Mouse (Mus musculus) embryonic facial prominence, embryonic 12.5 days (tissue): ENCODE results near the gene Nfkbia. TPM values are rescaled to one million over a fixed set of nuclear protein-coding genes. Genes with fewer than 3 reads are reported as not detected.

Experiments used
- ATAC-seq: fragments of 200-750 bp; cut with Nextera tagmentation; 2 replicates; pipeline ENCODE4 v1.8.0; 2017; ENCODE audit not compliant: insufficient number of reproducible peaks, insufficient read depth, low FRiP score, low TSS enrichment
- H3K27ac ChIP-seq: fragments of 300-500 bp; sonication (generic); 2 replicates; pipeline ENCODE4 v1.5.1; 2016; ENCODE audit warnings: mild to moderate bottlenecking
- H3K27me3 ChIP-seq: fragments of 300-500 bp; sonication (generic); 2 replicates; pipeline ENCODE4 v1.6.1; 2016; ENCODE audit warnings: mild to moderate bottlenecking, moderate library complexity
- H3K36me3 ChIP-seq: fragments of 300-500 bp; sonication (generic); 2 replicates; pipeline ENCODE4 v1.6.1; 2016; ENCODE audit warnings: mild to moderate bottlenecking
- H3K4me1 ChIP-seq: fragments of 300-500 bp; sonication (generic); 2 replicates; pipeline ENCODE4 v1.6.1; 2016
- H3K4me2 ChIP-seq: fragments of 300-500 bp; sonication (generic); replicated peaks from 2 replicates; pipeline ENCODE4 v1.6.1; 2016; ENCODE audit warnings: mild to moderate bottlenecking, moderate library complexity
- H3K4me3 ChIP-seq: fragments of 300-500 bp; sonication (generic); 2 replicates; pipeline ENCODE4 v1.5.1; 2016; ENCODE audit warnings: mild to moderate bottlenecking
- H3K9ac ChIP-seq: fragments of 300-500 bp; sonication (generic); 2 replicates; pipeline ENCODE4 v1.6.1; 2016; ENCODE audit warnings: mild to moderate bottlenecking, moderate library complexity
- H3K9me3 ChIP-seq: fragments of 300-500 bp; sonication (generic); 2 replicates; pipeline ENCODE4 v1.6.1; 2016; ENCODE audit warnings: mild to moderate bottlenecking, moderate library complexity
- WGBS: fragments of 180-500 bp; shearing (Covaris S2); methylation state at CpG from one replicate; pipeline ENCODE4 v1.1.7; 2016; 5-methylcytosine and 5-hydroxymethylcytosine counted together
- polyA plus RNA-seq: library from polyadenylated mRNA; unstranded; fragments of >200 nt; fragmentation: Nextera tagmentation; extraction: Ambion mirVana; gene quantifications from 2 replicates; pipeline ENCODE4 v1.2.1, GENCODE M21; 2016

Nfkbia gene
- polyA plus RNA-seq, 1 experiment from 2014 or later = 78.3 TPM

DNA sequence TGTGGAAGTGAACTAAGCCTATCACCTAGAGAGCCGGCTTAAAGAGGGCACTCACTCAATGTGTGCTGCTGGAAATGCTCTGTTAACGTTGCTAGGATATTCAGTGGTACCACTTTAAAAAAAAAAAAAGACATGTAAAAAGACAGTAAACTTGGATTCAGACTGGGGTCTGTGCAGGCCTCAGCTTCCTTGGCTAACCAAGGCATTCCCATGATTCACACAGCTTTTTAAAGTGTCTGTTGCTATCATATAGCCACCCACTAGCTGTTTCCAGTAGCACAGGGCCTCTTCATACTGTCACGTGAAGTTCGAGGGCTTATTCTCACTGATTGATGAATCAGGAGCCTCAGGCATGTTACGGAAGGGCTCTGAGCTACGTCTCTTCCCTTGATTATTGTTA lies 30.0 kb downstream of the Nfkbia start:
- 70% methylated on average over 6 of the region's 6 CpGs for WGBS
- no peak overlapping the region for H3K9ac ChIP-seq
- peaks cover 43% of the 10 kb centered on the region for H3K4me1 ChIP-seq
- H3K4me2 ChIP-seq = no peak overlapping the region
- H3K4me3 ChIP-seq = no peak overlapping the region
- ATAC-seq = no peak
- peak overlapping the region; percentile 59; the same call in 1 of the 2 replicates for H3K27ac ChIP-seq
- H3K27me3 ChIP-seq = no peaks in the 10 kb centered on the region
- no peaks in the 10 kb centered on the region for H3K36me3 ChIP-seq
- H3K9me3 ChIP-seq = no peaks in the 10 kb centered on the region

DNA sequence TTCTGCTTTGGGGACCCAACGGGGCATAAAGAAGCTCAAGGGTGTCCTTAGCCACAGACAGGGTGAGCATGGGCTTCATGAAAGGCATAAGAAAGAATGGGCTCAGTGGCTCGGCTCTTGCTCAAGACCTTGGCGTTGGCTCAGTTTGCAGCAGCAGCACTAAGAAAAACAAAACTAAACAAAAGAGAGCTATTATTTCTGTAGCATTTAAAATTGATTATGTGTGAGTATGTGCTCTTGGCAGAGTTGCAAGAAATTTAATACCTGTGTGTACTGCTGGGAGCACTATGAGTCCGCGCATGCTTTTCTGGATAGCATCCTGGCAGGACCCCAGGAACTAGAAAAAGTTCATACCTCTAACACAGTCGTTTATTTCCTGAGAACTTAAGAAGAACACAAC lies 30.7 kb downstream of the Nfkbia start:
- peak overlapping the region; percentile 78 for H3K27ac ChIP-seq
- H3K9ac ChIP-seq = no peak overlapping the region
- H3K4me1 ChIP-seq = peaks cover 43% of the 10 kb centered on the region
- no peak overlapping the region for H3K4me2 ChIP-seq
- ATAC-seq = no peak
- H3K27me3 ChIP-seq = no peaks in the 10 kb centered on the region
- WGBS = 48% methylated on average over 6 of the region's 6 CpGs
- H3K4me3 ChIP-seq = no peak overlapping the region
- H3K9me3 ChIP-seq = no peaks in the 10 kb centered on the region
- no peaks in the 10 kb centered on the region for H3K36me3 ChIP-seq

DNA sequence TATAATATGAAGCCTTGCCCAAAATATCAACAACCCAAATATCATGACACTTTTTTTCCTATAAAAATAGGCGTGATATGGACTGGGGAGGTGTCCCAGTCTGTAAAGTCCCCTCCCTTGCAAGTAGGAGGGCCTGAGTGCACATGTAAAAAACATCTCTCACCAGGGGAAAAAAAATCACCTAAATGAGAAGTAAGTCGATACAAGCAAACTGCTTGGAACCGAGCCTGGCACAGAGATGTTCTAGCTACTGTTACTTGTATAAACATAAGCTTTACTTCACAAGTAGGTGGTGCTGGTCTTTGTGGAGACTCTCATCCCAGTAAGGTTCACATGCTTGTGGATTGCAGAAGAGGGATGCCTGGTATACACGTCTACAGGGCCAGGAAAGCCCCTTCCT lies 31.5 kb downstream of the Nfkbia start:
- Histone ChIP-seq H3K27ac (peak overlapping the region; percentile 78), H3K36me3 (no peaks in the 10 kb centered on the region), H3K9ac (no peak overlapping the region), H3K9me3 (no peaks in the 10 kb centered on the region), H3K4me1 (peaks cover 43% of the 10 kb centered on the region), H3K27me3 (no peaks in the 10 kb centered on the region), H3K4me3 (no peak overlapping the region), H3K4me2 (no peak overlapping the region)
- no peak for ATAC-seq
- 58% methylated on average over 4 of the region's 4 CpGs for WGBS

DNA sequence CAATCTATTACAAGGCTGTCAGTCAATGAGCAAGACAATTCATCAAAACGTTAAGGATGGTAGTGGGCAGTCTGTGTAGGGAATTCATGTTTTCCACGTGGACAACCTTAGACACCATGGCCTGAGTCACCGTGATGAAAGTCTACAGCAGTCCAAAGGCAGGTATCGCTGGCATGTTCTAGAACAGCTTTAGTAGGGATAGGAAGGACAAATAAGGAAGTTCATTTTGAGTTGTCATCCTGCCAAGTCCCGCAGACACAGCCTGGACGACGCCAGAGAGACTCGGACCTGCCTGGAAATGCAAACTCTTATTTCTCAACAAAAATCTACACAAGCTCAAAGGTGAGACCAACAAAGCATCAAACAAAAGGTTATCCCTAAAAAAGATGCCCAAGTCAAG lies 32.7 kb downstream of the Nfkbia start:
- Histone ChIP-seq H3K27ac (no peak overlapping the region), H3K4me2 (no peak overlapping the region), H3K4me1 (peaks cover 35% of the 10 kb centered on the region), H3K9me3 (no peaks in the 10 kb centered on the region), H3K9ac (no peak overlapping the region), H3K27me3 (no peaks in the 10 kb centered on the region), H3K36me3 (no peaks in the 10 kb centered on the region), H3K4me3 (no peak overlapping the region)
- ATAC-seq = no peak
- 88% methylated on average over 8 of the region's 8 CpGs for WGBS

DNA sequence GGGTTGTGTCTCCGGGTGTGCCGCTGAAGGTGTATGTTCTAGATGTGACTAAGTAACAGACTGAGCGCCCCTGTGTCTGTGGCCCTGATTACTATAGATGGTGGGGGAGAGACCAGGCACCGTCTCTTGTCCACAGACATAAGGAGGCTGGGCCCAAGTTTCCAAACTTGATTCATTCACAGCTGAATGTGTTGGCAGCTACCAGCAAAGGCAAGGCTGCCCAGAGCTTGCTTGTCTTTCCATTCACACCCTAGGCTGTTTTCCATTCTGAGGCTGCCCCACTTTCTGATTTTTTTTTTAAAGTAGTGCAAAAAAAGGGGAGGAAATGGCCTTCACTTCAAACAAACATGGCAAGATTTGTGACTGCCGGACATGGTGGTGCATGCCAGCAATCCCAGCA lies 35.6 kb downstream of the Nfkbia start:
- 89% methylated on average over 5 of the region's 5 CpGs for WGBS
- no peak for ATAC-seq
- H3K4me2 ChIP-seq = no peak overlapping the region

DNA sequence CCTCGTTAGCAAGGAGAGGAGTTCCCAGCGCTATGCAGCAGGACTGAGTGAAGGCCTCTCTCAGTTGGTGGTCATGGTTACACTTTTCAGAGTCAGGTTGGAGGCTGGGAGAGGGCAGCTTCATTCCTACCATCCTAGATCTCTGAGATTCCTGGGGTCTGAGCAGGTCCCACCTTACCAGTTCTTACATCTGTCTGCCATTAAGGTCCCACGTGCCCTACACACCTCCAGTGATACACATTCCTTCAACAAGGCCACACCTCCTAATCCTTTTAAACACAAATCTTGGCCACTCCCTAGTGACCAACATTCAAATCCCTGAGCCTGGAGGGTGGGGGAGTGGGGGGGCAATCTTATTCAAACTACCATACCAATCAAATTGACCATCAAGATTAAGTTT lies 36.3 kb downstream of the Nfkbia start:
- no peaks in the 10 kb centered on the region for H3K36me3 ChIP-seq
- H3K4me2 ChIP-seq = no peak overlapping the region
- no peaks in the 10 kb centered on the region for H3K9me3 ChIP-seq
- 56% methylated on average over 3 of the region's 3 CpGs for WGBS
- no peak overlapping the region for H3K9ac ChIP-seq
- H3K27ac ChIP-seq = no peak overlapping the region
- H3K4me3 ChIP-seq = no peak overlapping the region
- H3K27me3 ChIP-seq = no peaks in the 10 kb centered on the region
- H3K4me1 ChIP-seq = peaks cover 22% of the 10 kb centered on the region
- ATAC-seq = peak; percentile 31; the same call in 1 of the 2 replicates

More for the DNA sequence above, 35.6 kb downstream of the Nfkbia start:
- Histone ChIP-seq H3K4me3 (no peak overlapping the region), H3K9ac (no peak overlapping the region), H3K9me3 (no peaks in the 10 kb centered on the region), H3K27me3 (no peaks in the 10 kb centered on the region), H3K4me1 (peaks cover 29% of the 10 kb centered on the region), H3K27ac (no peak overlapping the region), H3K36me3 (no peaks in the 10 kb centered on the region)

DNA sequence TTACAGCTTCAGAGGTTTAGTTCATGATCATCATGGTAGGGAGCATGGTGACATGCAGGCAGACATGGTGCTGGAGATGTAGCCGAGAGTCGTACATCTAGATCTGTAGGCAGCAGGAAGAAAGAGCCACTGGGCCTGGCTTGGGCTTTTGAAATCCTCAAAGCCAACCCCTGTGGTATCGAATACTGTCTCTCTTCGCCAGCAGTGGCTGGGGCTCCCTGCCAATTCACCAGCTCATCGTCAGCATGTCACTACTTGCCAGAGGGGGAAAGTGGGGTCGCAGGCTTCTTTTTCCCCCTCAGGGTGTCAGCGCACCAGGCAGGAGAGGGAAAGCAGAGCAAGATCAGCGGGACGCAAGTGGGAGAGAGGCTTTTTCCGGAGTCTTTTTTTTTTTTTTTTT lies 37.2 kb downstream of the Nfkbia start:
- WGBS = 73% methylated on average over 10 of the region's 10 CpGs
- ATAC-seq = no peak

DNA sequence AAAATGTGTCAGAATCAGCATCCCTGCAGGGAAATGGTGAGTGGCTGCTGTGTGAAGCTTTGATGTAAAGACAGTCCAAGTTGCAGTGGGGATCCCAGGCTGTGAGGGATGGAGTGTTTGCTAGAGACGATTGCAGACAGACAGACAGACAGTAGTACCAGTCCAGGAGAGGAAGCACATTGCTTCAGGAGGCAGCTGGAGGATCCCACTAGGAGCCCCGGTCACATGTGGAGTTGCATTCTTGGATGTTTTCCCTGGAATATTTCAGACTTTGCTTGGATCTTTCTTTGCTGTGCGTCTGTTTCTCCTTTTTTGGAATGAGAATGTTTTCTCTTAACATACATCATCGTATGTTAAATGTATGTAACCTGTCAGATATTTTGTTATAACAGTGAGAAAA lies 38.5 kb downstream of the Nfkbia start:
- Histone ChIP-seq H3K4me3 (no peak overlapping the region), H3K9ac (no peak overlapping the region), H3K9me3 (no peaks in the 10 kb centered on the region), H3K36me3 (no peaks in the 10 kb centered on the region), H3K4me2 (no peak overlapping the region), H3K27ac (peak overlapping the region; percentile 41; the same call in 1 of the 2 replicates), H3K27me3 (no peaks in the 10 kb centered on the region), H3K4me1 (peaks cover 27% of the 10 kb centered on the region)
- no peak for ATAC-seq
- WGBS = 53% methylated on average over 4 of the region's 4 CpGs

More for the DNA sequence above, 37.2 kb downstream of the Nfkbia start:
- H3K4me3 ChIP-seq = no peak overlapping the region
- no peaks in the 10 kb centered on the region for H3K27me3 ChIP-seq
- H3K9me3 ChIP-seq = no peaks in the 10 kb centered on the region
- no peak overlapping the region for H3K4me2 ChIP-seq
- H3K4me1 ChIP-seq = peaks cover 23% of the 10 kb centered on the region
- H3K36me3 ChIP-seq = no peaks in the 10 kb centered on the region
- H3K27ac ChIP-seq = no peak overlapping the region
- no peak overlapping the region for H3K9ac ChIP-seq

DNA sequence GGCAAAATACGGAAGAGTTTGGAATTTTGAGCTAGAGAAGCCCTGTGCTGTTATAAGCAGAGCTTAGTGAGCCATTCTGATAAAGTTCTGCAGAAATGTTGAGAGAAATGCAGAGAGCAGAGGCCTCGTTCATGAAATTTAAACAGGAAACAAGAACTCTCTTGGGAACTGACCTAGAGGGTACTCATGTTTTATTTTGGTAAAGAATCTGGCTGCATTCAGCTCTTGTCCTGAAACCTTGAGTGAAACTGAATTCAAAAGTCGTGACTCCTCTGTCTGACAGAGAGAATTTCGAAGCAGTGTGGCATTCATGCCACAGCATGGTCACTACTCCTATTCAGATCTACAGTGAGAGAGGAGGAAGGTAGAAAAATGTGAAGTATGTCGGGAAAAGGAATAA lies 39.6 kb downstream of the Nfkbia start:
- H3K27ac ChIP-seq = peak overlapping the region; percentile 80
- peaks cover 27% of the 10 kb centered on the region for H3K4me1 ChIP-seq
- H3K36me3 ChIP-seq = no peaks in the 10 kb centered on the region
- no peak for ATAC-seq
- no peaks in the 10 kb centered on the region for H3K27me3 ChIP-seq
- no peak overlapping the region for H3K9ac ChIP-seq
- 24% methylated on average over 5 of the region's 5 CpGs for WGBS
- no peaks in the 10 kb centered on the region for H3K9me3 ChIP-seq
- H3K4me2 ChIP-seq = no peak overlapping the region
- H3K4me3 ChIP-seq = no peak overlapping the region

DNA sequence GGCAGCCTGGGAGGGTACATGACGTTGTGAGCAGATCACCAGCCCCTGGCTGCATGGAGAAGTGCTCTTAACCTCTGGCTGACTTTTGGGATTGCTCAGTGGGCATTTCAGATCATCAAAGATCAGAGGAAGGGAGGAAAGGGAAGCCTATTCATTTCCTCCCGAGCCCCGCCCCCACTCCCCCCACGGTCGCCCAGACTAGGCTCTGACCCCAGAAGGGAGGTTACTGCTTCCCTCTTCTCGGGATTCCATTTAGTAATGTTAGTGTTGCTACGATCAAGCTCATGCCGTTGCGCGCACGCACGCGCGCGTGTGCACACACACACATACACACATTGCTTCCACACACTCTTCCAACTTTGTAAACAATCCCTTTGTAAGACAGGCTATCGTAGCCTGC lies 42.0 kb downstream of the Nfkbia start:
- Histone ChIP-seq H3K9me3 (no peaks in the 10 kb centered on the region), H3K36me3 (no peaks in the 10 kb centered on the region), H3K9ac (no peak overlapping the region), H3K4me1 (peaks cover 47% of the 10 kb centered on the region), H3K4me3 (no peak overlapping the region), H3K27me3 (no peaks in the 10 kb centered on the region), H3K27ac (no peak overlapping the region), H3K4me2 (no peak overlapping the region)
- WGBS = 52% methylated on average over 16 of the region's 16 CpGs
- ATAC-seq = no peak

DNA sequence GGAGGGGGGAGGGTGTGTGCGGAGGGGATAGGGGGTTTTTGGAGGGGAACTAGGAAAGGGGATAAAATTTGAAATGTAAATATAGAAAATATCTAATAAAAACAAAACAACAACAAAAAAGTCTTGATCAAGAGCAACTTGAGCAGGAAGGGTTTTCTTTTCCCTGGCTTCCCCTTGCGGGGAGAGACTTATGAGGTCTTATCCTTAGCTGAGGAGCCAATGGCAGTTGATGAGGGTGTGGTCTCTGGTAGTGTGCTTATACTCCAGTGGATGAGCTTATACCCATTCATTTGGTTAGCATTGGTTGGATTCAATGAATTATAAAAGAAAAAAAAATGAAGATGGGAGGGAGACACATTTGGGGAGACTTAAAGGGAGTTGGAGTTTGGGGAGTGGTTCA lies 43.4 kb downstream of the Nfkbia start:
- Histone ChIP-seq H3K4me1 (peaks cover 47% of the 10 kb centered on the region), H3K9ac (no peak overlapping the region), H3K36me3 (no peaks in the 10 kb centered on the region), H3K4me3 (no peak overlapping the region), H3K27me3 (no peaks in the 10 kb centered on the region), H3K4me2 (no peak overlapping the region), H3K27ac (no peak overlapping the region), H3K9me3 (no peaks in the 10 kb centered on the region)
- WGBS = 94% methylated on average over 2 of the region's 2 CpGs
- ATAC-seq = no peak

DNA sequence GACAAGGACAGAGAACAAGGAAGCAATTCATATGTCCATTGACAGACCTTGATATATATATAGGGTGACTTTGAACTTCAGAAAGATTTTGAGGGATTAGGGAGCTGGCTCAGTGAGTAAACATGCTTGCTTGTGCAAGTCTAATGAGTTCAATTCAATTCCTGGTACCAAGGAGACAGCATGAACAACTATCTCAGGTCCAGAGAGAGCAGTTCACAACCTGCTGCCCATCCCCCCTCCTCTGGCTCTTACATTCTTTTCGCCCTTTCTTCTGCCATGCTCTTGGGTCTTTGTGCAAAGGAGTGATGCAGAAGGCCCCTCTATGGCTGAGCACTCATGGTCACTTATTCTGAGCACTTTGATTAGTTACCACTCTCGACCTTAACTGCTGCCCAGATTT lies 44.0 kb downstream of the Nfkbia start:
- no peak overlapping the region for H3K27ac ChIP-seq
- H3K27me3 ChIP-seq = no peaks in the 10 kb centered on the region
- no peak overlapping the region for H3K4me3 ChIP-seq
- H3K9ac ChIP-seq = no peak overlapping the region
- no peak overlapping the region for H3K4me2 ChIP-seq
- ATAC-seq = no peak
- H3K36me3 ChIP-seq = no peaks in the 10 kb centered on the region
- no peaks in the 10 kb centered on the region for H3K9me3 ChIP-seq
- WGBS = 69% methylated on average over 2 of the region's 2 CpGs
- peaks cover 46% of the 10 kb centered on the region for H3K4me1 ChIP-seq

DNA sequence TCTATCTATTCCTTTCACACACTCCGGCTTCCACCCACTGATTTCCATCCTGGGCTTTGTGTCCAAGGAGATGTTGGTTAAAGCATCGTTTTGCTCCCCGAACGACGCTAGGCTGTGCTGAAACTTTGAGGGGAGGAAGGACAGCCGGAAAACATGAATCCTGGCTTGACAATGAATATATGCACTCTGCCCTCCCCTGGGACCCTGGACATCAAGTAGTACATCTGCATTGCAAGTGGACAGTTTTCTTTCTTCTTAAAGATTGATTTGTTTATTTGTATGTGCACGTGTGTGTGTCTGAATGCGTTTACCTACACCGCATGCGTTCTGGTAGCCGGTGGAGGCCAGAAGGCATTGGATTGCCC lies 45.1 kb downstream of the Nfkbia start:
- Histone ChIP-seq H3K36me3 (no peaks in the 10 kb centered on the region), H3K27me3 (no peaks in the 10 kb centered on the region), H3K9ac (no peak overlapping the region), H3K27ac (peak overlapping the region; percentile 86), H3K4me1 (peaks cover 43% of the 10 kb centered on the region), H3K9me3 (no peaks in the 10 kb centered on the region), H3K4me2 (no peak overlapping the region), H3K4me3 (no peak overlapping the region)
- 81% methylated on average over 11 of the region's 11 CpGs for WGBS
- no peak for ATAC-seq
